Mouse (Mus musculus) B cell, adult 62 days (primary cell): ENCODE results near the gene Olfr62. TPM values are rescaled to one million over a fixed set of nuclear protein-coding genes. Genes with fewer than 3 reads are reported as not detected.

Source experiments
- total RNA-seq: library from RNA; stranded (reverse); gene quantifications from 4 replicates; pipeline ENCODE4 v1.2.4, GENCODE M21; 2023

Gene Olfr62
- not detected in 4 replicates for total RNA-seq

GRCm38 (mm10) chr4:118658652-118659051, at the start of gene Olfr62:
TSS of gene Olfr62 (plus strand) at chr4:118658952.

GRCm38 (mm10) chr4:118620279-118620966, 38.3 kb upstream of the Olfr62 start, which contains the start of the genes Cfap57 and Ebna1bp2:
TSS of gene Cfap57 (minus strand) at chr4:118620777.
TSS of gene Ebna1bp2 (plus strand) at chr4:118620799.

GRCm38 (mm10) chr4:118692412-118692973, 33.7 kb downstream of the Olfr62 start, which contains the start of gene Olfr1342:
TSS of gene Olfr1342 (minus strand) at chr4:118692756.

GRCm38 (mm10) chr4:118703223-118703622, 44.5 kb downstream of the Olfr62 start, which contains the start of gene Olfr1341:
TSS of gene Olfr1341 (plus strand) at chr4:118703523.

Other genes starting within 250 kb of the Olfr62 start
- 84.2 to 93.2 TPM (median 90.2 TPM) in 4 replicates for gene Szt2, start 249.7 kb upstream of the Olfr62 start, total RNA-seq
- 51.9 to 61.6 TPM (median 57.3 TPM) in 4 replicates for gene Med8, start 249.6 kb upstream of the Olfr62 start, total RNA-seq
- gene Elovl1, start 230.9 kb upstream of the Olfr62 start, total RNA-seq = 39.4 to 45.7 TPM (median 45.6 TPM) in 4 replicates
- 3.7 to 6.4 TPM (median 4.2 TPM) in 4 replicates for gene Cdc20, start 221.6 kb upstream of the Olfr62 start, total RNA-seq
- gene Mpl, start 201.4 kb upstream of the Olfr62 start, total RNA-seq = 0.34 to 0.37 TPM in 2 of 4 replicates, not detected in the others
- not detected in 4 replicates for gene Tie1, start 168.9 kb upstream of the Olfr62 start, total RNA-seq
- gene 2610528J11Rik, start 132.0 kb upstream of the Olfr62 start, total RNA-seq = not detected in 4 replicates
- gene Tmem125, start 114.9 kb upstream of the Olfr62 start, total RNA-seq = not detected in 4 replicates
- not detected in 4 replicates for gene Cfap57, start 38.2 kb upstream of the Olfr62 start, total RNA-seq
- gene Ebna1bp2, start 38.2 kb upstream of the Olfr62 start, total RNA-seq = 54.0 to 76.3 TPM (median 63.6 TPM) in 4 replicates
- not detected in 4 replicates for gene Olfr1342, start 33.8 kb downstream of the Olfr62 start, total RNA-seq
- not detected in 4 replicates for gene Olfr1341, start 44.6 kb downstream of the Olfr62 start, total RNA-seq
- not detected in 4 replicates for gene Olfr1340, start 61.2 kb downstream of the Olfr62 start, total RNA-seq
- gene Olfr1339, start 73.2 kb downstream of the Olfr62 start, total RNA-seq = not detected in 4 replicates
- not detected in 4 replicates for gene Olfr1338, start 99.8 kb downstream of the Olfr62 start, total RNA-seq
- not detected in 4 replicates for gene Olfr1337, start 123.6 kb downstream of the Olfr62 start, total RNA-seq
- not detected in 4 replicates for gene Olfr1335, start 151.0 kb downstream of the Olfr62 start, total RNA-seq
- not detected in 4 replicates for gene Olfr1333, start 177.3 kb downstream of the Olfr62 start, total RNA-seq
- not detected in 4 replicates for gene Olfr1331, start 205.7 kb downstream of the Olfr62 start, total RNA-seq
- not detected in 4 replicates for gene Olfr1330, start 229.6 kb downstream of the Olfr62 start, total RNA-seq